Mouse (Mus musculus) cerebellum, adult 2 months (tissue): ENCODE data around the gene Eno3.

Experiments used
- CTCF ChIP-seq: fragments of 200-500 bp; IDR thresholded peaks from 2 replicates; pipeline ENCODE4 v1.5.1; 2011; ENCODE audit warnings: low read depth, mild to moderate bottlenecking, control low read depth, low read length, moderate library complexity, borderline replicate concordance; ENCODE audit not compliant: insufficient read depth
- POLR2A ChIP-seq: fragments of 200-500 bp; IDR thresholded peaks from 2 replicates; pipeline ENCODE4 v1.6.1; 2011; ENCODE audit warnings: low read length, control low read depth, borderline replicate concordance; ENCODE audit not compliant: insufficient read depth

DNA sequence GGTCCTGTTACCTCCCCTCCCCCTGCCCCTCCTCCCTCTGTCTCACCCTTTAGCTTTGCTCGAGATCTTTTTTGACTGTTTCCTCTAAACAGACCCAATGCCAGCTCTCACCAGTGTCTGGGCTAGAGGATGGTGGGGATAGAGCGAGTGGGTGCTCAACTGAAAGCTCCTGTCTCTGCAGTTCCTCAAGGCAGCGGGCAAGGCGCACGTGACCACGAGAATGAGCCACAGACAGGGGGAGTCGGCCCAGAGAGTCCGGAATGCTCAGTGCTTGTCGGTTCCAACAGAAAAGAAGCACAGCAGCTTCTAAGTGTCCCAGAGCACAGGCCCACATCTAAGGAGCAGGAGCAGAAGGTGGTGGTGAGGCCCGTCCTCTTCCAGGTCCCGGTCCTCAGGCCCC is 17.5 kb downstream of the Eno3 start:
- no peak for TF ChIP-seq POLR2A
- no peak for TF ChIP-seq CTCF
